Mouse (Mus musculus) C2C12 (cell line): ENCODE data around the gene Selenoh. TPM values are rescaled to one million over a fixed set of nuclear protein-coding genes. Genes with fewer than 3 reads are reported as not detected.

Experiments
- H3K27me3 ChIP-seq: one replicate; pipeline ENCODE4 v1.6.1; 2011; ENCODE audit not compliant: control insufficient read depth, insufficient read depth, insufficient read length
- H3K36me3 ChIP-seq: one replicate; pipeline ENCODE4 v1.6.1; 2011; ENCODE audit not compliant: control insufficient read depth, insufficient read depth
- H3K4me3 ChIP-seq: one replicate; pipeline ENCODE4 v1.5.1; 2011; ENCODE audit warnings: mild to moderate bottlenecking, control low read depth; ENCODE audit not compliant: poor library complexity, insufficient read depth, severe bottlenecking
- H3K79me2 ChIP-seq: one replicate; pipeline ENCODE4 v1.6.1; 2011; ENCODE audit not compliant: control insufficient read depth, insufficient read depth
- H3K79me3 ChIP-seq: one replicate; pipeline ENCODE4 v1.6.1; 2011; ENCODE audit warnings: low read depth, control low read depth
- H3ac ChIP-seq: one replicate; pipeline ENCODE3; 2011; ENCODE audit warnings: low read depth; ENCODE audit not compliant: control insufficient read depth, insufficient read length
- CEBPB ChIP-seq: IDR thresholded peaks from one replicate; pipeline ENCODE4 v1.6.1; 2011; ENCODE audit warnings: low read depth, mild to moderate bottlenecking, control low read depth, moderate library complexity
- CTCF ChIP-seq: IDR thresholded peaks from one replicate; pipeline ENCODE4 v1.5.1; 2011; ENCODE audit not compliant: control insufficient read depth, insufficient read depth, insufficient read length
- FOSL1 ChIP-seq: IDR thresholded peaks from one replicate; pipeline ENCODE4 v1.8.0; 2011; ENCODE audit warnings: mild to moderate bottlenecking, low read length; ENCODE audit not compliant: poor library complexity, insufficient read depth, severe bottlenecking
- MAX ChIP-seq: IDR thresholded peaks from one replicate; pipeline ENCODE4 v1.6.1; 2011; ENCODE audit warnings: mild to moderate bottlenecking, control low read depth
- MYOD1 ChIP-seq: IDR thresholded peaks from one replicate; pipeline ENCODE4 v1.6.1; 2011; ENCODE audit warnings: low read depth; ENCODE audit not compliant: control insufficient read depth, insufficient read length
- MYOG ChIP-seq: IDR thresholded peaks from one replicate; pipeline ENCODE4 v1.6.1; 2011; ENCODE audit not compliant: control insufficient read depth, insufficient read length; ENCODE audit errors: extremely low read depth
- USF1 ChIP-seq: IDR thresholded peaks from one replicate; pipeline ENCODE4 v1.6.1; 2011; ENCODE audit warnings: low read depth, mild to moderate bottlenecking, control low read depth, moderate library complexity
- polyA plus RNA-seq: library from polyadenylated mRNA; unstranded; fragments of >200 nt; fragmentation: generic; extraction: Trizol; gene quantifications from one replicate; pipeline ENCODE4 v1.2.1, GENCODE M21; 2012; ENCODE audit warnings: missing spikeins

Selenoh gene
- polyA plus RNA-seq, 1 experiment, result 355 TPM

DNA sequence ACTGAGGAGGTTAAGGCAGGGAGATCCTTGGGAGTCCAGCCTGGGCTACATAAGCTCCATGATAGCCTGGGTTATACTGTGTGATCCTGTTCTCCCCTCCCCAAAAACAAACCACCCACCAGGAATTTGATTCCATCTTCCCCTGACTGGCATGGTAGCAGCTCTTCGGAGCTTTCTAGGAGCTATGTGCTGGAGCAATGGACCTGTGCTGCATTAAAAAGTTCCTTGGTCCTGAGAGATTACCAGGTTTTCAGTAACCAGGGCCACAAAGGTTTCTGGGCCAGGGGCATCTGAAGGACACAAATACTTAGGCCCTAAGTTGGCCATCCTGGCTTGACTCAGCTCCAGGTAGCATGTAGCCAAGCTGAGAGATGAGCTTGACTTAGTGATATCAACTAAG, 38.6 kb downstream of the Selenoh start:
- TF ChIP-seq MYOD1, result no peak
- TF ChIP-seq CTCF, result no peak
- no peak for TF ChIP-seq CEBPB
- no peak for TF ChIP-seq MAX
- no peak for TF ChIP-seq FOSL1
- no peak for TF ChIP-seq USF1
- no peak for TF ChIP-seq MYOG

DNA sequence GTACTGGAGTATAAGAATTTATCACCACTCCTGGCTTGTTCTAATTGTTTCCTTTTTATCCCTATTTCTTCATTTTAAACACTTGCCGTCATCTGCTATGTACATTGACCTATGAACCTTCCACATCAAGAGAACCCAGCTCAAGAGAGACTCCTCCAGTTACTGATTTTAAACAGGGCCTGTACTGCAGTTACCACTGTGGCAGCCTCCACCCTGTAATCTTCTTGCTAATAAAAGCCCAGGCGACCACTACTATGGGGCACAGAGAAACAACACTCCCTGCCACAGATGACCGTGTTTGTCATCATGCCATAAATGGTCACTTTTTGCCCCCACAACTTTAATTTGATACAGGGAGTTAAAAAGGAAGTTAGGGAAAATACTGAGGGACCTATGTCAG, 43.5 kb downstream of the Selenoh start:
- Histone ChIP-seq H3K27me3 (no peaks in the 10 kb centered on the region), H3ac (no peak overlapping the region), H3K36me3 (peaks cover 65% of the 10 kb centered on the region), H3K4me3 (no peak overlapping the region), H3K79me3 (peaks cover 97% of the 10 kb centered on the region), H3K79me2 (peaks cover 100% of the 10 kb centered on the region)
- TF ChIP-seq MYOD1, result no peak
- no peak for TF ChIP-seq USF1
- no peak for TF ChIP-seq CTCF
- no peak for TF ChIP-seq FOSL1
- no peak for TF ChIP-seq MYOG
- TF ChIP-seq MAX, result no peak
- no peak for TF ChIP-seq CEBPB

More for the DNA sequence above, 38.6 kb downstream of the Selenoh start:
- Histone ChIP-seq H3K36me3 (peaks cover 33% of the 10 kb centered on the region), H3ac (no peak overlapping the region), H3K4me3 (no peak overlapping the region), H3K27me3 (no peaks in the 10 kb centered on the region), H3K79me2 (peaks cover 95% of the 10 kb centered on the region), H3K79me3 (peaks cover 82% of the 10 kb centered on the region)

DNA sequence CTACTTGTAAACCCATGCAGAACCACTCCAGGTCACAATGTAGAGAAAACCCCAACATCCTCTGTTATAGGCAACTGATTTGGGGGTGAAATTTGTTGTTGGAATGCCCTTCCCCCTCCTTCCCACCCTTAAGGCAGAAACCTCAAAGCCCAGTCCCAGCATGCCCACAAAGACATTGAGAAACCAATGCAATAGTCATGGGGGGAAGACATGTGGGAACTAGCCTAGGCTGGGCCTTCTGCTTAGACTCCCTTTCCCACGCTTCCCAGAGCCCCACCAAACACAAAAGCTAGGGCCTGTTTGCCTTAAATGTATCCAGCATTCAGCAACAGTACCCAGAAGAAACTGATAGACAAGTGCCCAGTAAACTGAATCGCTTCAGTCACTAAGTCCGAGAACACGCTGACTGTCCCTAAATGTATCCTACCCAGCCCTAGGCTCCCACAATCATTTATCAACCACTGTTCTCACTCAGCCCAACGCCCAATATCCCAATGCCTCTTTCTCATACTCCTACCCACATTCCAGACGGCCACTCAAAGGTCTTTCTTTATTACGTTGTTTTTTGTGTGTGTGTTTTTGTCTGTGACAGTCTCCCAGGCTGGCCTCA, 44.1 kb downstream of the Selenoh start:
- Histone ChIP-seq H3K79me2 (peaks cover 100% of the 10 kb centered on the region), H3ac (no peak overlapping the region), H3K79me3 (peaks cover 97% of the 10 kb centered on the region), H3K4me3 (no peak overlapping the region), H3K27me3 (no peaks in the 10 kb centered on the region), H3K36me3 (peaks cover 66% of the 10 kb centered on the region)
- no peak for TF ChIP-seq CTCF
- no peak for TF ChIP-seq FOSL1
- TF ChIP-seq MAX, result no peak
- TF ChIP-seq MYOD1, result no peak
- TF ChIP-seq USF1, result no peak
- TF ChIP-seq MYOG, result no peak
- TF ChIP-seq CEBPB, result no peak

DNA sequence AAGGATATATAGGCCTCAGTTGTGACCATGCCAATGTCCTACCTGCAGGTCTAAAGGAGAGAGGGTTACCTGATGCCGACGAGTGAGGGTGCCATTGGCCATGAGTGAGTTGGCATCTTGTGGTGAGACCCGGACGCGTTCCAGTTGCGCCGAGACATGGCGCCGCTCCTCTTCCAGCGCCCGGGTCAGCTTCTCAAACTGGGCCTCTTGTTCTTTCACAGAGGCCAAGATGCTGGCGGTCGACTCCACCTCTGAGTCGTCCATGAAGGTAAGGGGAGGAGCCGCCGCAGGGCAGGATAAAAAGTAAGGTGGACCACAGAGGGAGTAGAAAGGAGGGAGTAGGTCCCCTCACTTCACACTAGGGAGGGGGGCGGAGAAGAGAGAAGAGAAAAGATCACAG, 46.4 kb downstream of the Selenoh start:
- Histone ChIP-seq H3ac (no peak overlapping the region), H3K36me3 (peaks cover 76% of the 10 kb centered on the region), H3K27me3 (no peaks in the 10 kb centered on the region), H3K4me3 (no peak overlapping the region), H3K79me2 (peaks cover 98% of the 10 kb centered on the region), H3K79me3 (peaks cover 85% of the 10 kb centered on the region)
- TF ChIP-seq USF1 (no peak), FOSL1 (no peak), MAX (no peak), CEBPB (no peak), MYOG (no peak), CTCF (no peak), MYOD1 (no peak)

DNA sequence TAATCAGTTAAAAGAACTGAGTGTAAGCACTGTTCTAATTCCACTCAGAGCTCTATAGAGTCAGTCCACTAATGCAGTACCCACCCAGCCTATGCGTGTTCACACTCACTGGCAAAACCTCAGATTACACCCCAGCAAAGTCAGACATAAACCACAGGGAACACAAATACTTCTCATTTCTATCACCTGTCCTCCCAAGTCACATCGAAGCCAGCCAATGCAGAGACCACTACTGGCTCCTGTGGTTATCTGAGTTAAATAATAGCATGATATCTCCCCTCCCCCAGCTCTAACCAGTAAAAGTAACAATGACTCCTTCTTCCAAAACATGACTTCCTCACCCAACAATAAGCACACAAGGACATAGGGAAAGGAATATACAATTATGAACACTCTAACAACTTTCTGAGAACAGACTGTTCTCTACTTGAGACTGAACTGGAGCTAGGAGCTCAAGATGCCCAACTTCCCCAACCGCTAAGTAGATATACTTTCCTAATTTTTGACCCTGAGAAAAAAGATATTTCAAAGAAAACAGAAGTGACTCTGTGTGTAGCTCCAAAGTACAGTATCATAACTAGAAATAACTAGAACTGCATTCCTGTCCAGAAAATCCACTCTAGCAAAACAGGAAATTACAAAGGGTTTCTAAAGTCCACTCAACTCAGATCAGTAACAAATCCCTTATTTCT, 47.0 kb downstream of the Selenoh start:
- H3K79me3 ChIP-seq, result peaks cover 79% of the 10 kb centered on the region

More for the DNA sequence above, 47.0 kb downstream of the Selenoh start:
- H3K36me3 ChIP-seq, result peaks cover 70% of the 10 kb centered on the region
- TF ChIP-seq MYOD1, result peak; percentile 74
- TF ChIP-seq FOSL1, result no peak
- TF ChIP-seq MYOG, result no peak
- no peak overlapping the region for H3ac ChIP-seq
- H3K4me3 ChIP-seq, result no peak overlapping the region
- peaks cover 95% of the 10 kb centered on the region for H3K79me2 ChIP-seq
- no peaks in the 10 kb centered on the region for H3K27me3 ChIP-seq
